Mouse (Mus musculus) liver, embryonic 14.5 days (tissue): ENCODE measurements around the gene Ccdc8.

Experiments
- CTCF ChIP-seq: IDR thresholded peaks from 2 replicates; pipeline ENCODE4 v1.5.1; 2016; ENCODE audit warnings: antibody characterized with exemption, low read depth, control low read depth
- EP300 ChIP-seq: IDR thresholded peaks from 2 replicates; pipeline ENCODE4 v1.6.1; 2016; ENCODE audit warnings: antibody characterized with exemption, low read depth

DNA sequence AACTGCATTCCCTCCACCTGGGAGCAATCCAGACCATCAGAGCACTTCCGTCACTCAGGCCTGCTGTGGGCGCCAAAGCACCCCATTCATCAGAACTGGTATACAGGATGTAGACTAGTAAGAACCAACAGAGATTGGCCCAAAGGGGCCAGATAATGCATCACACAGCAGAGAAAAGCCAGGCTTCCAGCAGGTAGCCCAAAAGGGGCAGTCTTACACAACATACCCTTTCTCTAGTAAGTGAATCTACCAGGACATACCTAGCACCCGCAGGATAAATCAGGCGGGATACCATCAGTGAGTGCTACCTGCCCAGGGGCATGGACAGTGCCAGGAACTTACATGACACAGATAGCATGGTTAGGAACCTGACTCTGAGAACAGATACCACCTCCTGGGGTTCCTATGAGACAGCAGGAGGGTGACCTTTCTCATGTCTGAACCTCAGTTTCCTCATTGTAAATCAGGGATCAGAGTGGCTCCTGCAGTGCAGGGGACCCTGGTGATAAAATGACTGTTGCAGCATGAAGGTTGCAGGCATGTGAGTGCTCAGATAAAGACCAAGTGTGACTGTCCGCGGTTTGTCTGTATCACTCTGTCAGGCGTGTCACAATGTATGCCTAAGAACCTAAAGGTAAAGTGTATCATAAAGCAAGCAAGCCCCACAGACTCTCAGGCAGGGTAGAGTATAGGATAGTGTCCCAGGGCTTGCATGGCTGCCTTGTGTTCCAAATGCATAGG, 27.1 kb downstream of the Ccdc8 start:
- no peak for TF ChIP-seq CTCF
- no peak for TF ChIP-seq EP300
